Mouse (Mus musculus) C2C12 (cell line): ENCODE measurements around the gene Socs1.

Source experiments
- CEBPB ChIP-seq: IDR thresholded peaks from one replicate; pipeline ENCODE4 v1.6.1; 2011; ENCODE audit warnings: low read depth, mild to moderate bottlenecking, control low read depth, moderate library complexity
- CTCF ChIP-seq: IDR thresholded peaks from one replicate; pipeline ENCODE4 v1.5.1; 2011; ENCODE audit not compliant: control insufficient read depth, insufficient read depth, insufficient read length
- FOSL1 ChIP-seq: IDR thresholded peaks from one replicate; pipeline ENCODE4 v1.8.0; 2011; ENCODE audit warnings: mild to moderate bottlenecking, low read length; ENCODE audit not compliant: poor library complexity, insufficient read depth, severe bottlenecking
- MAX ChIP-seq: IDR thresholded peaks from one replicate; pipeline ENCODE4 v1.6.1; 2011; ENCODE audit warnings: mild to moderate bottlenecking, control low read depth
- MYOD1 ChIP-seq: IDR thresholded peaks from one replicate; pipeline ENCODE4 v1.6.1; 2011; ENCODE audit warnings: low read depth; ENCODE audit not compliant: control insufficient read depth, insufficient read length
- MYOG ChIP-seq: IDR thresholded peaks from one replicate; pipeline ENCODE4 v1.6.1; 2011; ENCODE audit not compliant: control insufficient read depth, insufficient read length; ENCODE audit errors: extremely low read depth
- USF1 ChIP-seq: IDR thresholded peaks from one replicate; pipeline ENCODE4 v1.6.1; 2011; ENCODE audit warnings: low read depth, mild to moderate bottlenecking, control low read depth, moderate library complexity

DNA sequence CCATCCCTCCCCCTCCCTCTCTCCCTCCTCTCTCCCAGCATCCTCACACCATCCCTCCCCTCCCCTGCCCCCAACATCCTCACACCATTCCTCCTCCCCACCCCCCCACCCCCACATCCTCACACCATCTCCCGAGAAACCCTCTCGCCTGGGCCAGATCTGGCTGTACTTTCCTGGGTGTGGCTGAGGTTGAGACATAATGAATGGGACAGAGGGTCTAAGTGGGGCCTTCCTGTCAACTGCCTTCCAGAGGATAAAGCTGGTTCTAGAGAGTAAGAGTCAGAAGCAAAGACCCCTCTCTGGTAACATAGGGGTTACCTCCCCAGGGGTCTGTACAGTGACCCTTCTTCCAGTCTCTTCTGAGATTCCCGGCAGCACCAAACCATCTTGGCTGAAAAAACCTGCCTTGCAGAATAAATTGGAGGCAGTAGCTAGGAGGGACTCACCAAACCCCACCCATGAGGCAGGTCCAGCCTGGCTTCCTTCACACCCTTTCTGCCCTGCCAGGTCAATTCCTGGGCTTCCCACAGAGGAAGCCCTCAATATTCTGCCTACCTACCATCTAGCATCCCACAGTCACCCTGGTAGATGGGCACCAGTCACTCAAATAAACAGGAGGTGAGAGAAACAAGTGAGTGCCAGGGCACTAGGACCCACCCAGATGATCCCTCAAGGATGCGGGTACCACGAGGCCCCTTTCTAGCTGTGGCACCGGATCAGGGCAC lies 21.6 kb downstream of the Socs1 start:
- TF ChIP-seq CTCF (no peak), MYOG (no peak), USF1 (no peak), MAX (no peak), MYOD1 (no peak), CEBPB (no peak), FOSL1 (no peak)
